Comparison of ENCODE assay signal across 20 mouse cellular contexts in the genomic region with DNA sequence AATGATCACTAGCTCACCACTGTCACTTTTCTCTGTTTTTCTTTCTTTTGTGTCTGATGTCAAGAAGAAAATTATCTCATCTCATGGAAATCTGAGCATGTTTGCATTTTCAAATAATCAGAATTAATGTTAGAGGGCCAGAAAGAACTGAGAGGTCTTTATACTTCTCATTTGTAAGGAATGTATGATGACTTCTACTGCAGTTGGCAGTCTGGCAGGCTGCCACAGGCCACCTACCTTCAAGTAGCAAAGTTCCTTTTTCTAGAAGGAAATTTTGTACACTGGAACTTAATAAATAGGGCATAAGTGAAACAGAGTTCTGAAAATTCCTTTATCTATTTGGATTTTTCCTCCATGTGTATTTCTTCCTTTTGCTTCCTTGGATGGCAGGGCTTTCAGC.
DNase-seq lines count a peak whose midpoint lies in the region; ATAC-seq and TF ChIP-seq lines count a peak whose summit lies in the region.
"Had no signal": no experiment of that assay in that cellular context is flagged by ENCODE, and none has a peak within 500 bp of the region (broad histone marks: within the 10 kb centered on the region; RNA-seq: fewer than 3 reads in every experiment).

No protein-coding gene starts in this region.

- no peak overlapping the region for H3K9ac ChIP-seq in forebrain, embryonic 14.5 days (ENCODE audit: low read length)
- H3K9ac ChIP-seq: embryonic facial prominence, embryonic 12.5 days; forebrain, embryonic 12.5 days; heart, embryonic 15.5 days; hindbrain, embryonic 14.5 days; intestine, embryonic 15.5 days had no signal

- no peak overlapping the region for H3ac ChIP-seq in myocyte (ENCODE audit: control insufficient read depth, insufficient read length)

- no peaks in the 10 kb centered on the region for H3K36me3 ChIP-seq in myocyte (ENCODE audit: control insufficient read depth, insufficient read depth)
- H3K36me3 ChIP-seq in forebrain, embryonic 14.5 days (ENCODE audit: control insufficient read depth, insufficient read depth, low read length): no peaks in the 10 kb centered on the region
- no peaks in the 10 kb centered on the region for H3K36me3 ChIP-seq in embryonic facial prominence, embryonic 10.5 days (replicated peaks)
- H3K36me3 ChIP-seq: embryonic facial prominence, embryonic 12.5 days; forebrain, embryonic 12.5 days; heart, embryonic 15.5 days; hindbrain, embryonic 10.5 days; intestine, embryonic 15.5 days had no signal

- TF ChIP-seq POLR2A in myocyte (IDR thresholded peaks at IDR 0.05; ENCODE audit: insufficient read length, low read depth): no peak

- peak overlapping the region; percentile 49 for H3K4me2 ChIP-seq in myocyte (ENCODE audit: low read depth)
- no peak overlapping the region for H3K4me2 ChIP-seq in forebrain, embryonic 14.5 days (ENCODE audit: low read length)
- H3K4me2 ChIP-seq: embryonic facial prominence, embryonic 12.5 days; forebrain, embryonic 12.5 days; heart, embryonic 11.5 days; heart, embryonic 15.5 days; hindbrain, embryonic 14.5 days; intestine, embryonic 15.5 days had no signal

- H3K27ac ChIP-seq in brown adipose tissue, adult 24 weeks (replicated peaks; ENCODE audit: low read depth, low read length): peak overlapping the region; percentile 79
- no peak overlapping the region for H3K27ac ChIP-seq in forebrain, embryonic 14.5 days (ENCODE audit: low read depth, low read length)
- H3K27ac ChIP-seq in embryonic facial prominence, embryonic 10.5 days (replicated peaks): no peak overlapping the region
- H3K27ac ChIP-seq: forebrain, embryonic 12.5 days; heart, adult 2 months; heart, embryonic 15.5 days; hindbrain, embryonic 10.5 days; hindbrain, embryonic 14.5 days; intestine, embryonic 15.5 days had no signal

- no peaks in the 10 kb centered on the region for H3K27me3 ChIP-seq in myocyte (ENCODE audit: control insufficient read depth, insufficient read depth, insufficient read length)
- H3K27me3 ChIP-seq in forebrain, embryonic 14.5 days (replicated peaks; ENCODE audit: control insufficient read depth, insufficient read depth, low read length): no peaks in the 10 kb centered on the region
- H3K27me3 ChIP-seq in embryonic facial prominence, embryonic 10.5 days (replicated peaks; ENCODE audit: low read depth, poor library complexity, severe bottlenecking): no peaks in the 10 kb centered on the region
- H3K27me3 ChIP-seq: embryonic facial prominence, embryonic 12.5 days; forebrain, embryonic 12.5 days; heart, embryonic 15.5 days; intestine, embryonic 15.5 days had no signal

- DNase-seq in kidney, postnatal 10 days: peak; percentile 18
- DNase-seq in kidney, adult 11 months: no peak
- peak; percentile 16 for DNase-seq in lung, postnatal 36 days
- no peak for DNase-seq in lung, postnatal 14 days
- no peak for DNase-seq in forebrain, embryonic 14.5 days (ENCODE audit: low spot score)
- DNase-seq in embryonic facial prominence, embryonic 10.5 days (ENCODE audit: low spot score): no peak
- DNase-seq: adrenal gland, postnatal 10 days; cerebellum, adult 18-20 months; embryo, embryonic 11 days; heart, adult 2 months; heart, postnatal 14 days had no signal

- peaks cover 2% of the 10 kb centered on the region; the same call in 1 of the 2 replicates for H3K4me1 ChIP-seq in brown adipose tissue, adult 24 weeks (ENCODE audit: control insufficient read depth, insufficient read depth, insufficient read length, low read length)
- no peaks in the 10 kb centered on the region for H3K4me1 ChIP-seq in forebrain, embryonic 14.5 days (ENCODE audit: control insufficient read depth, insufficient read depth, low read length)
- peaks cover 4% of the 10 kb centered on the region; the same call in 1 of the 2 replicates for H3K4me1 ChIP-seq in embryonic facial prominence, embryonic 10.5 days
- H3K4me1 ChIP-seq: embryonic facial prominence, embryonic 12.5 days; forebrain, embryonic 12.5 days; hindbrain, embryonic 10.5 days; intestine, embryonic 15.5 days had no signal

- no peaks in the 10 kb centered on the region for H3K9me3 ChIP-seq in forebrain, embryonic 14.5 days (replicated peaks; ENCODE audit: control insufficient read depth, low read length)
- H3K9me3 ChIP-seq in embryonic facial prominence, embryonic 10.5 days: no peaks in the 10 kb centered on the region
- H3K9me3 ChIP-seq: embryonic facial prominence, embryonic 12.5 days; forebrain, embryonic 12.5 days; heart, embryonic 15.5 days; hindbrain, embryonic 10.5 days; intestine, embryonic 15.5 days had no signal

- no peak overlapping the region for H3K4me3 ChIP-seq in brown adipose tissue, adult 24 weeks (ENCODE audit: insufficient read depth, low read depth, low read length)
- H3K4me3 ChIP-seq in myocyte: no peak overlapping the region
- no peak overlapping the region for H3K4me3 ChIP-seq in forebrain, embryonic 14.5 days (ENCODE audit: low read depth, low read length)
- no peak overlapping the region for H3K4me3 ChIP-seq in embryonic facial prominence, embryonic 10.5 days
- H3K4me3 ChIP-seq: embryonic facial prominence, embryonic 12.5 days; forebrain, embryonic 12.5 days; heart, adult 2 months; heart, embryonic 15.5 days; hindbrain, embryonic 10.5 days; intestine, embryonic 15.5 days had no signal

- no peak for ATAC-seq in forebrain, embryonic 14.5 days
- ATAC-seq: intestine, embryonic 15.5 days had no signal

- H3K79me2 ChIP-seq in myocyte (ENCODE audit: control insufficient read depth, insufficient read depth): no peaks in the 10 kb centered on the region

TF ChIP-seq in myocyte, 11 proteins besides CTCF, POLR2A, EP300 and RAD21:
- TF ChIP-seq TCF3 (IDR thresholded peaks at IDR 0.05; ENCODE audit: insufficient read length, low read depth): no peak
- TF ChIP-seq CEBPB (IDR thresholded peaks at IDR 0.05; ENCODE audit: insufficient read depth, poor library complexity, severe bottlenecking): no peak
- TF ChIP-seq SRF (IDR thresholded peaks at IDR 0.05; ENCODE audit: control insufficient read depth, insufficient read length, low read depth): no peak
- no peak for TF ChIP-seq E2F4 (IDR thresholded peaks at IDR 0.05; ENCODE audit: insufficient read depth)
- no peak for TF ChIP-seq MAX (IDR thresholded peaks at IDR 0.05; ENCODE audit: low read depth)

Comparison
In these comparisons a context has a peak if more than half of its experiments do, and no peak if none do; other contexts are left out.
1. DNase-seq: peak in kidney, postnatal 10 days (single experiment) and lung, postnatal 36 days (single experiment); none in kidney, adult 11 months (single experiment), lung, postnatal 14 days (single experiment), forebrain, embryonic 14.5 days (single experiment) and embryonic facial prominence, embryonic 10.5 days (single experiment).